Mouse (Mus musculus): ENCODE measurements around the gene Fbxl17.

- TF ChIP-seq POLR2A (IDR thresholded peaks at IDR 0.05; ENCODE audit: insufficient read depth, low read depth, low read length) (no peak), EP300 (IDR thresholded peaks at IDR 0.05; ENCODE audit: insufficient read depth, low read depth, low read length) (no peak), CTCF (IDR thresholded peaks at IDR 0.05) (no peak)
These were observed 332.6 kb downstream of the Fbxl17 start for GRCm38 (mm10) chr17:63167248-63167647.
